Mouse (Mus musculus) small intestine, adult 2 months (tissue): ENCODE results near the gene Lrp2.

Experiments
- CTCF ChIP-seq: fragments of 200-500 bp; IDR thresholded peaks from 2 replicates; pipeline ENCODE4 v1.5.1; 2012; ENCODE audit warnings: low read depth, mild to moderate bottlenecking, control low read depth, inconsistent platforms, low read length, moderate library complexity, mixed read lengths; ENCODE audit not compliant: insufficient replicate concordance, insufficient read length; ENCODE audit errors: extremely low read depth
- POLR2A ChIP-seq: fragments of 200-500 bp; IDR thresholded peaks from 2 replicates; pipeline ENCODE4 v1.6.1; 2012; ENCODE audit warnings: low read depth, mild to moderate bottlenecking, control low read depth, inconsistent platforms, low read length, moderate library complexity

- no peak for TF ChIP-seq CTCF
- no peak for TF ChIP-seq POLR2A
Measured at GRCm38 (mm10) chr2:69612237-69612636, 26.4 kb upstream of the Lrp2 start.
